Mouse (Mus musculus) erythroblast, embryonic 14.5 days (primary cell): ENCODE data around the gene Cd3eap. TPM values are rescaled to one million over a fixed set of nuclear protein-coding genes. Genes with fewer than 3 reads are reported as not detected.

Experiments used
- H3K27me3 ChIP-seq: 2 replicates; pipeline ENCODE4 v1.6.1; 2012; ENCODE audit warnings: inconsistent platforms; ENCODE audit not compliant: control insufficient read depth
- H3K36me3 ChIP-seq: 2 replicates; pipeline ENCODE4 v1.6.1; 2012; ENCODE audit warnings: mild to moderate bottlenecking, inconsistent platforms; ENCODE audit not compliant: control insufficient read depth
- H3K4me1 ChIP-seq: 2 replicates; pipeline ENCODE4 v1.6.1; 2012; ENCODE audit warnings: inconsistent platforms; ENCODE audit not compliant: control insufficient read depth
- H3K4me3 ChIP-seq: replicated peaks from 2 replicates; pipeline ENCODE3; 2012; ENCODE audit warnings: moderate library complexity, mild to moderate bottlenecking, inconsistent platforms
- H3K9me3 ChIP-seq: 2 replicates; pipeline ENCODE4 v1.6.1; 2012; ENCODE audit warnings: low read length, inconsistent platforms, mixed read lengths; ENCODE audit not compliant: control insufficient read depth
- GATA1 ChIP-seq: IDR thresholded peaks from 2 replicates; pipeline ENCODE4 v1.6.1; 2012; ENCODE audit warnings: low read length, inconsistent platforms, mixed read lengths
- TAL1 ChIP-seq: IDR thresholded peaks from 3 replicates; pipeline ENCODE4 v1.6.1; 2012; ENCODE audit warnings: low read length, inconsistent platforms, mixed read lengths
- polyA plus RNA-seq: library from polyadenylated mRNA; stranded (reverse); fragments of >175 nt; gene quantifications from 2 replicates; pipeline ENCODE4 v1.2.3, GENCODE M21; 2012

Cd3eap gene
- polyA plus RNA-seq, 1 experiment: 0.70 TPM

DNA sequence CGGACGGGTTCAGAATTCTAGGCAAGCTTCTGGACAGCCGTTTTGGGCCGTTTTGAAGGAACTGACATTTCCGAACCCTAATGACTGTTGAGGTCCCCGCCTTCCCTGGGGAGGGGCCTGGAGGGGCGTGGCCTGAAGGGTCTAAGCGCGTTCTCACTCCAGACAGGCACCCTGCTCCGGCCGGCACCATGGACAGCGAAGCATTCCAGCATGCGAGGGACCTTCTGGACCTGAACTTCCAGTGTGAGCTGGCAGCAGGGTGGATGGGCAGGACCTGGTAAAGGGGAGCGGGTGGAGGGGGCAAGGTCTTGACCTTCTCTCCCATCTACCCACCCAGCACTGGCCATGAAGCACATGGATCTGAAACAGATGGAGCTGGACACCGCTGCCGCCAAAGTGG, 9.1 kb upstream of the Cd3eap start:
- Histone ChIP-seq H3K4me3 (no peak overlapping the region), H3K4me1 (peaks cover 22% of the 10 kb centered on the region), H3K36me3 (no peaks in the 10 kb centered on the region), H3K9me3 (no peaks in the 10 kb centered on the region), H3K27me3 (peaks cover 18% of the 10 kb centered on the region)
- TF ChIP-seq GATA1: no peak
- TF ChIP-seq TAL1: no peak

DNA sequence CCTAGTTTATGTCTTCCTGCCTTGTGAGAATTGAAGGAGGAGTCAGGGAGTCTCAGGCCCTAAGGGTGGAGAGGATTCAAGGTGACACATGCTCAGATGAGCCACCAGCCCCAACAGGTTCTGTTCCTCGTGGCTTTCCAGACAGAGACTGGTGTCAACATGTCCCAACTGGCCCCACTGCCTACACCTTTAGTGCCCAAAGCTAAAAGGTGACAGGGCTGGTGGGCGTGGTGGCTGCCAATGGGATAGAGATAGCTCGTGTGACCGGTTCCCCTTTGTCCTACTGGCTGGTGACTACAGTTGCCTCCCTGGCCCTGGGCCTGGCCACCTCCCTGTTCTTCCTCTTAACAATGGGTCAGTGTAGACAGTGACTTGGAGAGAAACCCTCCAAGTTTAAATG, 6.1 kb upstream of the Cd3eap start:
- no peak for TF ChIP-seq TAL1
- TF ChIP-seq GATA1: no peak
- peaks cover 18% of the 10 kb centered on the region for H3K27me3 ChIP-seq
- H3K9me3 ChIP-seq: no peaks in the 10 kb centered on the region
- no peaks in the 10 kb centered on the region for H3K36me3 ChIP-seq
- H3K4me3 ChIP-seq: no peak overlapping the region
- peaks cover 47% of the 10 kb centered on the region for H3K4me1 ChIP-seq

DNA sequence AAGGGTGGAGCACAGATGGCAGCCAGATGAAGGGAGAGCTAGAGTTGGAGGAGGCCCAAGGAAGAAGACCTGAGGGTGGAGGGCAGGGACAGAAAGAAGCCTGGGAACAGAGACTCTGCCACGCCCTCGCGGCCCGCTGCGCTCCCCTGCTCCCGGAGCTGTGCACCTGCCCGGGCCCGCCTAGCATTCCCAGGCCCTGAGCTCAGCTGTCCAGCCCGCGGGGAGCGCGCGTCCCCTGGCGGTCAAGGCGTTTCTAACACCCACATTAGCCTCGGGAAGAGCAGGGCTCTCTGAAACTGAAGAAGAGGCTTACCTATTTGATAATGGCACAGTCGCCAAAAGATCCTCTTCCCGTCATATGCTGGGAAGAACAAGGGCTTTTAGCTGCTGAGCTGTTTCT, 4.6 kb upstream of the Cd3eap start:
- peaks cover 56% of the 10 kb centered on the region for H3K4me1 ChIP-seq
- TF ChIP-seq TAL1 (no peak), GATA1 (no peak)
- H3K4me3 ChIP-seq: no peak overlapping the region

DNA sequence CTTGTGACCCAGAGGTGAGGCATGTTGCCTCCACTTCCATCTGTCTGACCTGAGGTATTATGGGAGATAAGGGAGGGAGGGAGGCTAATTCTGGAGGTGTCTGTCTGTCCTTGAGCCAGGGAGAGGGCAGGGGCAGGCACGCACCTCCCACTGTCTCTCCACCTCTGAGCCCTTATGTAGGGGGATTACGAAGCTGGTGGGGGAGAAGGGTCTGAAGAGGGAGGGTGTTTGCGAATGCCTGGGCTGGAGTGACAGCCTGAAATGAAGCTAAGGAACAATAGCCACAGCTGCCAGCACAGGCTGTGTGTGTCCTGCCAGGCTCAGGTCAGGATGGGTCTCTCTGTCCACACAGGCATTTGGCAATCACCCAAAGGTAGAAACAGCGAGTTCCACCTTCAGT, 3.0 kb upstream of the Cd3eap start:
- H3K4me3 ChIP-seq: no peak overlapping the region
- H3K36me3 ChIP-seq: peaks cover 11% of the 10 kb centered on the region
- no peak for TF ChIP-seq TAL1
- TF ChIP-seq GATA1: no peak
- H3K4me1 ChIP-seq: peaks cover 63% of the 10 kb centered on the region
- H3K9me3 ChIP-seq: no peaks in the 10 kb centered on the region
- H3K27me3 ChIP-seq: no peaks in the 10 kb centered on the region

More for the DNA sequence above, 4.6 kb upstream of the Cd3eap start:
- H3K9me3 ChIP-seq: no peaks in the 10 kb centered on the region
- peaks cover 7% of the 10 kb centered on the region for H3K27me3 ChIP-seq
- H3K36me3 ChIP-seq: no peaks in the 10 kb centered on the region

DNA sequence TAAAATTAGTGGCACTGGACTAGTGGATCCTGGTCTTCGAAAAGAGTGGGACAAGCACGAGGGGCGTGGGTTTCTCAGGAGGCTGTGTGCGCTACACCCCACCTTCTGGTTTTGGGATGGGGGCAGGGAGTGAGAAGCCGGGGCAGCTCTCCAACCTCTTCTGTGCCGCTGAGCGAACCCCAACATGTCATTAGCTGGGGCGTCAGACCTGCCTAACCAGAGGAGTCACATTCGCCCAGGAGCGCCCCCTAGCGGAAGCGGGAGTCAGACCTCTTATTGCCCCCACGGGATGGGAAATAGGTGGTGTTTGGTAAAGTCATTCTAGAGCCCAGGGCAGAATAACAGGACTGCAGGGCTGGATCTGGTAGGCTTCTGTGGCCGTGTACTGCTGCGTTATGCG, 2.4 kb upstream of the Cd3eap start:
- peaks cover 63% of the 10 kb centered on the region for H3K4me1 ChIP-seq
- H3K4me3 ChIP-seq: peak overlapping the region; percentile 75
- H3K36me3 ChIP-seq: peaks cover 15% of the 10 kb centered on the region

DNA sequence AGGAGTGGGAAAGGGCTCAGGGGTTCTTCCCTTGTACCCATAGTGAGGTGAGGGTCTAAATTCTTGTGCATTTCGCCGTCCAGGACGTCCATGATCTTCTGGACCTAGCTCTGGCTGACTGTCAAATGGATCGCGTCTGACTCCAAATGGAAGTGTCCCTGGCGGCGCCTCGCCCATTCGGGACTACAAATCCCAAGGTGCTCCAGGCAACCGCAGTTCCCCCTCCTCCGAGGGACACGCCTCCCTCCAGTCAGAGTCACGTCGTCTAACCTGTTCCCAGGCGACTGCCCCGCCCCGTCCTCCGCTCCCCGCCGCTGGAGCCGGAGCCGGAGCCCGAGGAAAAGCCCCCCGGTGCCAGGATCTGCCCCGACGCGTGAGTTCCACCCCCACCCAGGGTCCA, 1.7 kb upstream of the Cd3eap start:
- H3K4me3 ChIP-seq: peak overlapping the region; percentile 75
- H3K9me3 ChIP-seq: no peaks in the 10 kb centered on the region
- no peaks in the 10 kb centered on the region for H3K27me3 ChIP-seq
- TF ChIP-seq TAL1 (no peak), GATA1 (no peak)
- H3K4me1 ChIP-seq: peaks cover 63% of the 10 kb centered on the region
- peaks cover 21% of the 10 kb centered on the region for H3K36me3 ChIP-seq

More for the DNA sequence above, 2.4 kb upstream of the Cd3eap start:
- no peaks in the 10 kb centered on the region for H3K27me3 ChIP-seq
- no peak for TF ChIP-seq GATA1
- no peak for TF ChIP-seq TAL1
- H3K9me3 ChIP-seq: no peaks in the 10 kb centered on the region

DNA sequence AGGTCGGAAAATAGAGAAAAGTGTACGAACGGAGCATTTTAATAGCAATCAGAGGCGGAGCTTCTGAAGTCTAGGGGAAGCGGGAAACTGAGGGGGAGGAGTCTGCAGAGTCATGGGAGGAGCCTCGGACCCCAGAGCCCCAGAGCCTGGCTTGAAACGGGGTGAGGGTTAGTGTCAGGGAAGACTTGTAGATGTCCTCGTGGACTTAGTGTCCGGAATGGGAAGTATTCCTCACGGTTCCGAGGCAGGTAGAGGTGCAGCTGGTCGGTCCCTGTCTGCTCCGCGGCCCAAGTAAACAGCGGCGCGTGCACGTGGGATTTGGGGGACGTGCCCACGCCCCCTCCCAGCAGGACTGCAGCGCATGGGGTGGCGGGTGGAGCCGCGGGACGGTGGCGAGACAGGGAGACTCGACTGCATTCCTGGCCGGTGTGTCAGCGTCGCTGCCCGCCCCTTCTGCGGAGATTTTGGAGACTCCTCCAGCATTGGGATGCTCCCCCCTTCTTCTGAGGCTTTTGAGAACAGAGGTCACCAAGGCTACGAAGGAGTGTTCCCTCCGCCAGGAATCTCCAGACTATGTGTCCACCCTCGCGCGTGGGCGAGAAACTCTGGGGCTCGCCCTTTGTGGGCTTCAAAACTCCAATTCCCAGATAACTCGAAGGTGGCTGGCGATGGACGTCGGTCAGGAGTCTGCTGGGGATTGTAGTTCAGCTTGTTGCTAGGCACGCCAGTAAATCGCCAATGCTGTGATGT, 784 bp upstream of the Cd3eap start:
- no peak for TF ChIP-seq TAL1
- H3K36me3 ChIP-seq: peaks cover 24% of the 10 kb centered on the region
- H3K9me3 ChIP-seq: no peaks in the 10 kb centered on the region
- H3K27me3 ChIP-seq: no peaks in the 10 kb centered on the region
- peaks cover 59% of the 10 kb centered on the region for H3K4me1 ChIP-seq
- peak overlapping the region; percentile 75 for H3K4me3 ChIP-seq

DNA sequence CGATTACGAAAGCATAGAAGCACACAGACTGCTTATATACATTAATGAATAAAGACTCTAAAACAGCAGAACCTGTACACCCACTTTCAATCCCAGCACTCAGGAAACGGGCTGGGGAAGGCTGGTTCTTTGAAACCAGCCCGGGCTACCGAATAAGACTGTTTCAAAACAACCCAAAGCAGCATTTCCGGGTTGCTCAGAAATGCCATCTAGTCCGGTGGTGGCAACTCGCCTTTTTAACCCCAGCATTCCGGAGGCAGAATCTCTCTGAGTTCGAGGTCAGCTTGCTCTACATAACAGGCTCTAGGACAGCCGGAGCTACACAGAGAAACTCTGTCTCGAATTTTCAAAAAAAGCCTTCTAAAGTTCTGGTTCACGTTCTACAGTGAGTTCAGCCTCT, 649 bp downstream of the Cd3eap start:
- Histone ChIP-seq H3K4me3 (peak overlapping the region; percentile 75), H3K9me3 (no peaks in the 10 kb centered on the region), H3K36me3 (peaks cover 32% of the 10 kb centered on the region), H3K27me3 (no peaks in the 10 kb centered on the region), H3K4me1 (peaks cover 54% of the 10 kb centered on the region)
- no peak for TF ChIP-seq GATA1
- TF ChIP-seq TAL1: no peak

DNA sequence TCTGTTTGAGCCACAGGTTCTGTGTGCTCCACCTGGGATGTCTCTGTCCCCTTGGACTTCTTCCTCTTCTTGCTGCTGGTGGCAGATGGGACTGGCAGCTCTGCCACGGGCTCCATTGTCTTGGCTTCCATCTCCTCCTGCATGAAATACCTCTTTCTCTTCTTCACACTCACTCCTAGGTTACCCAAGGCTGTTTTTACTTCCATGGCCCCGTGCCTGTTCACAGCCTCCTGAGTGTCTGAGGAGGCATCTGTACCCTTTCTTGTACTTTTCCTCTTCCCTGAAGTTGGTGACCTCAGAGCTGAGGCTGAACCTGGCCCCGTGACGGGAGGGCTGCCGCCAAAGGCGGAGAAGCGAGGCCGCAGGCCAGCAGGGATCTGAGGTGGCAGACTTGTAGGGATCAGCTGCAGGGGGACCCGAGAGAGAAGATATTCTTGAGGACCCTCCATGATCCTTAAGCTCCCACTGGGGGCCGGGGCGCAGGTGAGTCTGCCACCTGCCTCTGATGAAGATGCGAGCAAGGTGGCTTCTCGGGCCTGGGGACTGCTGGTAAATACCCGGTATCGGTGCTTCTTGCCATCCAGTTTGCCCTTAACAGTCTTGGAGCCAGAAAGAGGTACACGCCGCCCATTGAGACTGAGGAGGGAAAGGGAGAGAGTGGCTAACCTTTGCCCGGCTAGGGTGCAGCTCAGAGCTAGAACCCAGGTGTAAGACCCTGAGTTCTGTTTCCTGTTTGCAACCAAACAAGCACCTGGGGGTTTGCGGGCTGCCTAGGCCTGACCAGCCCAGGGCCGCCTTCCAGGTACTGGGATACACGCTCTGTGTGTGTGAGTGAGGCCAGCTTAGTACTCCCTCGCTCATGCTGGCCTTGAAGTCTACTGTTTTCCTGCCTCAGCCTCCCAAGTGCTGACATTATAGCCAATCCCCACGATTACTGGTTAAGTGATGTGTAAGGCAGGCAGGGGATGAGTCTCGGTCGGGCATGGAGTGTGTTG, 1.6 kb downstream of the Cd3eap start:
- no peaks in the 10 kb centered on the region for H3K27me3 ChIP-seq
- no peaks in the 10 kb centered on the region for H3K9me3 ChIP-seq
- TF ChIP-seq TAL1 (no peak), GATA1 (no peak)
- H3K4me1 ChIP-seq: peaks cover 49% of the 10 kb centered on the region
- peaks cover 32% of the 10 kb centered on the region for H3K36me3 ChIP-seq
- peak overlapping the region; percentile 75 for H3K4me3 ChIP-seq
